Mouse (Mus musculus): ENCODE results near the gene Adgrb2. TPM values are rescaled to one million over a fixed set of nuclear protein-coding genes. Genes with fewer than 3 reads are reported as not detected.

Gene Adgrb2
- total and polyA plus RNA-seq, 2 experiments = 0.06 TPM; not detected in 1

DNA sequence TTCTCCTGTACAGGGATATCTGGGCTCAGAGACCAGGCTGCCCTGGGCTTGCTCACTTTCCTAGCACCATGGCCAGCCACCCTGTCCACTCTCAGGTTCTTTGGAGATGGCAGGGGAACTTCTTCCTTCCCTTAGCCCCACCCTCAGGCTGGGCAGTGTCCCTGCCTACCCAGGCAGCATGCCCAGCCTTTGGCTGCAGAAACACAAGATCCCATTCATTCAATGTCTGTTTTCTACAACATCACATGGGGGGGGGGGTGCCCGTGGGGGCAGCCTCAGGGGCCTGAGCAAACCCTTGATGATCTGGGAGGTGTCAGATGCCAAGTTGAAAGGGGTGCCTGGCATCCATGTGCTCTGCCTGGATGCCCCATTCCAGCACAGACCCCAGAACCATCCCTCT, 70.1 kb downstream of the Adgrb2 start:
- TF ChIP-seq CTCF (IDR thresholded peaks at IDR 0.05; ENCODE audit: low read depth, low read length) (no peak), POLR2A (IDR thresholded peaks at IDR 0.05; ENCODE audit: extremely low read depth, insufficient read depth, low read length) (no peak)
- H3K27me3 ChIP-seq (ENCODE audit: control insufficient read depth, insufficient read depth, low read length) = no peaks in the 10 kb centered on the region
- H3K9ac ChIP-seq (ENCODE audit: low read depth, low read length) = no peak overlapping the region
- H3K4me3 ChIP-seq (ENCODE audit: insufficient read depth, low read depth, low read length) = no peak overlapping the region
- no peak overlapping the region for H3K27ac ChIP-seq (replicated peaks; ENCODE audit: insufficient read depth, low read depth, low read length)
- no peaks in the 10 kb centered on the region for H3K79me2 ChIP-seq (ENCODE audit: control insufficient read depth, insufficient read depth, low read length)
- DNase-seq (ENCODE audit: extremely low read depth, low read depth, low spot score) = no peak
- H3K36me3 ChIP-seq (ENCODE audit: control insufficient read depth, insufficient read depth, low read length) = no peaks in the 10 kb centered on the region
- WGBS = 21% methylated on average over 1 of the region's 1 CpGs
- no peaks in the 10 kb centered on the region for H3K4me1 ChIP-seq (ENCODE audit: control insufficient read depth, insufficient read depth, low read length)

DNA sequence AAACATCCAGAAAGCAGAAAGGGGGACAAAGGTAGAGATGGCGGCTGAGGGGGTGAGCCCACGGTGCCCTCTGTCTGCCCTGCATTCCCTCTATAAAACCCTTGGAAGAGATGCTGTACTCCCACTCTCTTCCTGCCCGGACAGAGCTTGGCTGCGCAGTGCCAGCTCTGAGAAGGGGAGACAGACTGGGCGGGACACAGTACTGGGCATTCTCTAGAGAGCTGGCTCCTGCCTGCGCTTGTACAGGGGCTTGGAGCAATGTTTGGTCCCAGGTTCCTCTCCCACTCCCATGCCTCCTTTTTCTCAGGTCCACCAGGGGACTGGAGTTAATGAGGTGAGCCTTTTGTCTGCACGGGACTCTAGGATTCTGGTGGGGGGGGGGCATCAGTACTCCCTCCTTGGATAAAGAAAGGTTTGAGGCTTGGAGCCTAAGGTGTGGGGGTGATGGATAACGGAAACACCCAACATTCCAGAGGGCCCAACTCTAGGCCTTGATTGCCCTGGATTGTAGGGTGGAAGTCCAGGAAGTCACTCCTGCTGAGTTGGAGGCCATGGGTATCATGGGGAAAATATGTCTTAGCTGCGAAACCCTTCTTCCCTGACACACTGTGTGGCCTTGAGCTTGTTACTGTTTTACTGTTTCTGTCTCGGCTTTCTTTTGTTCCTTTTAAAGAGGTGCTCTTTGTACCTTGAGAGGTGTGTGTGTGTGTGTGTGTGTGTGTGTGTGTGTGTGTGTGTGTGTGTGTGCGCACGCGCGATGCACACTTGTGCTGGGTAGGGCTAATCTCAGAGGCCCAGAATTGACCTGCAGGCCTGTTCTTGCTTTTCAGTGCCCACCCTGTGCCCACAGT, 70.7 kb downstream of the Adgrb2 start:
- no peak overlapping the region for H3K4me3 ChIP-seq (ENCODE audit: insufficient read depth, low read depth, low read length)
- no peaks in the 10 kb centered on the region for H3K27me3 ChIP-seq (ENCODE audit: control insufficient read depth, insufficient read depth, low read length)
- WGBS = 85% methylated on average over 14 of the region's 14 CpGs
- TF ChIP-seq CTCF (IDR thresholded peaks at IDR 0.05; ENCODE audit: low read depth, low read length) (no peak), POLR2A (IDR thresholded peaks at IDR 0.05; ENCODE audit: extremely low read depth, insufficient read depth, low read length) (no peak)
- no peak for DNase-seq (ENCODE audit: extremely low read depth, low read depth, low spot score)
- H3K9ac ChIP-seq (ENCODE audit: low read depth, low read length) = no peak overlapping the region
- no peak overlapping the region for H3K27ac ChIP-seq (replicated peaks; ENCODE audit: insufficient read depth, low read depth, low read length)
- no peaks in the 10 kb centered on the region for H3K4me1 ChIP-seq (ENCODE audit: control insufficient read depth, insufficient read depth, low read length)
- no peaks in the 10 kb centered on the region for H3K79me2 ChIP-seq (ENCODE audit: control insufficient read depth, insufficient read depth, low read length)
- H3K36me3 ChIP-seq (ENCODE audit: control insufficient read depth, insufficient read depth, low read length) = no peaks in the 10 kb centered on the region

GRCm38 (mm10) chr4:130056011-130056322, 71.3 kb downstream of the Adgrb2 start:
- no peak for DNase-seq (ENCODE audit: extremely low read depth, low read depth, low spot score)
- no peak overlapping the region for H3K4me3 ChIP-seq (ENCODE audit: insufficient read depth, low read depth, low read length)
- no peaks in the 10 kb centered on the region for H3K27me3 ChIP-seq (ENCODE audit: control insufficient read depth, insufficient read depth, low read length)
- no peak overlapping the region for H3K27ac ChIP-seq (replicated peaks; ENCODE audit: insufficient read depth, low read depth, low read length)
- H3K4me1 ChIP-seq (ENCODE audit: control insufficient read depth, insufficient read depth, low read length) = no peaks in the 10 kb centered on the region
- no peaks in the 10 kb centered on the region for H3K79me2 ChIP-seq (ENCODE audit: control insufficient read depth, insufficient read depth, low read length)
- H3K9ac ChIP-seq (ENCODE audit: low read depth, low read length) = no peak overlapping the region
- no peaks in the 10 kb centered on the region for H3K36me3 ChIP-seq (ENCODE audit: control insufficient read depth, insufficient read depth, low read length)
- TF ChIP-seq POLR2A (IDR thresholded peaks at IDR 0.05; ENCODE audit: extremely low read depth, insufficient read depth, low read length) (no peak), CTCF (IDR thresholded peaks at IDR 0.05; ENCODE audit: low read depth, low read length) (no peak)
- 84% methylated on average over 3 of the region's 3 CpGs for WGBS

- Histone ChIP-seq H3K4me3 (ENCODE audit: insufficient read depth, low read depth, low read length) (no peak overlapping the region), H3K36me3 (ENCODE audit: control insufficient read depth, insufficient read depth, low read length) (no peaks in the 10 kb centered on the region), H3K27me3 (ENCODE audit: control insufficient read depth, insufficient read depth, low read length) (no peaks in the 10 kb centered on the region), H3K79me2 (ENCODE audit: control insufficient read depth, insufficient read depth, low read length) (no peaks in the 10 kb centered on the region), H3K4me1 (ENCODE audit: control insufficient read depth, insufficient read depth, low read length) (no peaks in the 10 kb centered on the region), H3K9ac (ENCODE audit: low read depth, low read length) (no peak overlapping the region), H3K27ac (replicated peaks; ENCODE audit: insufficient read depth, low read depth, low read length) (no peak overlapping the region)
- DNase-seq (ENCODE audit: extremely low read depth, low read depth, low spot score) = no peak
- TF ChIP-seq CTCF (IDR thresholded peaks at IDR 0.05; ENCODE audit: low read depth, low read length) (no peak), POLR2A (IDR thresholded peaks at IDR 0.05; ENCODE audit: extremely low read depth, insufficient read depth, low read length) (no peak)
- WGBS = 71% methylated on average over 3 of the region's 3 CpGs
These were observed 71.8 kb downstream of the Adgrb2 start for GRCm38 (mm10) chr4:130056471-130056870.

DNA sequence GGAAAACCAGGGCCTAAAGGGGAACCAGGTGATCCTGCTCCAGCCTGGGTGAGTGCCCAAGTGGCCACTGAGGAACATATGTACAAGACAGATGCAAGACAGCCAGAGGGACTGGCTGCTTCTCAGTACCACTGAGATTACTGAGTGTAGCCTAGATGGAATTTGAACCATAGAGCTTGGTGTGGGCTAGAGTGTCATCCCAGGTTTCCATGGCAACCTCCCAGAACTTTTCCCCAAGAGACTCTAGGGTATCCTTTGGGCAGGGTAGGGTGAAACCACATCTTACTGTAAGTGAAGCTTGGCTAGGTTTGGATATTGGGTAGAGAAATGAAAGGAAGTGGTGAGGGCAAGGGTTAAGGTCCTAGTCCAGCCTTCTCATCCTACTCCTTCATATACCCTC, 76.3 kb downstream of the Adgrb2 start:
- no peaks in the 10 kb centered on the region for H3K36me3 ChIP-seq (ENCODE audit: control insufficient read depth, insufficient read depth, low read length)
- TF ChIP-seq CTCF (IDR thresholded peaks at IDR 0.05; ENCODE audit: low read depth, low read length) (no peak), POLR2A (IDR thresholded peaks at IDR 0.05; ENCODE audit: extremely low read depth, insufficient read depth, low read length) (no peak)
- H3K79me2 ChIP-seq (ENCODE audit: control insufficient read depth, insufficient read depth, low read length) = no peaks in the 10 kb centered on the region

GRCm38 (mm10) chr4:130063191-130063590, 78.5 kb downstream of the Adgrb2 start:
- DNase-seq (ENCODE audit: extremely low read depth, low read depth, low spot score) = no peak
- no peak for TF ChIP-seq CTCF (IDR thresholded peaks at IDR 0.05; ENCODE audit: low read depth, low read length)
- TF ChIP-seq POLR2A (IDR thresholded peaks at IDR 0.05; ENCODE audit: extremely low read depth, insufficient read depth, low read length) = no peak
- WGBS = 59% methylated on average over 7 of the region's 7 CpGs
- Histone ChIP-seq H3K27me3 (ENCODE audit: control insufficient read depth, insufficient read depth, low read length) (no peaks in the 10 kb centered on the region), H3K4me3 (ENCODE audit: insufficient read depth, low read depth, low read length) (no peak overlapping the region), H3K4me1 (ENCODE audit: control insufficient read depth, insufficient read depth, low read length) (no peaks in the 10 kb centered on the region), H3K9ac (ENCODE audit: low read depth, low read length) (no peak overlapping the region), H3K27ac (replicated peaks; ENCODE audit: insufficient read depth, low read depth, low read length) (no peak overlapping the region), H3K36me3 (ENCODE audit: control insufficient read depth, insufficient read depth, low read length) (no peaks in the 10 kb centered on the region), H3K79me2 (ENCODE audit: control insufficient read depth, insufficient read depth, low read length) (no peaks in the 10 kb centered on the region)

More for the DNA sequence above, 76.3 kb downstream of the Adgrb2 start:
- Histone ChIP-seq H3K4me1 (ENCODE audit: control insufficient read depth, insufficient read depth, low read length) (no peaks in the 10 kb centered on the region), H3K4me3 (ENCODE audit: insufficient read depth, low read depth, low read length) (no peak overlapping the region), H3K27me3 (ENCODE audit: control insufficient read depth, insufficient read depth, low read length) (no peaks in the 10 kb centered on the region), H3K27ac (replicated peaks; ENCODE audit: insufficient read depth, low read depth, low read length) (no peak overlapping the region), H3K9ac (ENCODE audit: low read depth, low read length) (no peak overlapping the region)
- DNase-seq (ENCODE audit: extremely low read depth, low read depth, low spot score) = no peak

Measured in liver, adult 2 months (tissue).